Mouse (Mus musculus): ENCODE results near the gene Adam15.

DNA sequence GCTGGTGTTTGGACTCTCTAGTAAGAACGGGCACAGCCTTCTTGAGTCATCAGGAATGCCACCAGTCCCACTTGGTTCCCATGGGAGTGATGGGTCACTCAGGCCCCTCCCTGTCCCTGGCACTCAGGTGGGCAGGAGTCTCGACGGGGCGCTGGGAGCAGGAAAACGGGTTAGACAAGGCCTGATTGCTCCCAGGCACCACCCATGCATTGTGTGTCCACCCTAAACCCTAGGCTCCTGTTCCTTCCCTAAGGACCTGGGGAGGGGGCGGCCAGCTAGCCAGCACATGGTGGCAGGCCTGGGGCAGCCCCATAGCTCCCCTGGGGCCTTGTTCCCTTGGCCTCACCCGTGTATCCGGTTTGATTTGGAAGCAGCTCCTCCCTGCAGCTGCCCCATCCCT, 31.5 kb downstream of the Adam15 start:
- TF ChIP-seq POLR2A (IDR thresholded peaks at IDR 0.05; ENCODE audit: control insufficient read depth, extremely low read depth, insufficient read depth, low read length, poor library complexity) (no peak), CTCF (IDR thresholded peaks at IDR 0.05; ENCODE audit: borderline replicate concordance, control insufficient read depth, extremely low read depth, insufficient read depth, low read length, poor library complexity) (no peak)

Measured in thymus, adult 2 months (tissue).